Mouse (Mus musculus) myocyte (in vitro differentiated cells): ENCODE data around the gene Dazap1.

ENCODE experiments used
- CEBPB ChIP-seq: IDR thresholded peaks from 2 replicates; pipeline ENCODE4 v1.6.1; 2011; ENCODE audit warnings: mild to moderate bottlenecking, moderate library complexity; ENCODE audit not compliant: poor library complexity, insufficient read depth, severe bottlenecking
- E2F4 ChIP-seq: IDR thresholded peaks from one replicate; pipeline ENCODE4 v1.6.1; 2011; ENCODE audit warnings: mild to moderate bottlenecking, control low read depth, moderate library complexity; ENCODE audit not compliant: insufficient read depth
- MAX ChIP-seq: IDR thresholded peaks from one replicate; pipeline ENCODE4 v1.6.1; 2011; ENCODE audit warnings: low read depth, mild to moderate bottlenecking, control low read depth
- MYOD1 ChIP-seq, 3 experiments: IDR thresholded peaks; one replicate each; pipeline ENCODE4 v1.6.1; 2011; ENCODE audit warnings: control low read depth in 2 of 3, low read depth in 2 of 3, mild to moderate bottlenecking in 2 of 3, moderate library complexity in 1 of 3; ENCODE audit not compliant: insufficient read length in 2 of 3, control insufficient read depth in 1 of 3
- MYOG ChIP-seq, 3 experiments: IDR thresholded peaks; one replicate each; pipeline ENCODE4 v1.6.1; 2011; ENCODE audit warnings: control low read depth in 2 of 3, low read depth in 2 of 3, mild to moderate bottlenecking in 2 of 3; ENCODE audit not compliant: insufficient read length in 2 of 3, control insufficient read depth in 1 of 3, insufficient read depth in 1 of 3
- POLR2A ChIP-seq: IDR thresholded peaks from one replicate; pipeline ENCODE4 v1.6.1; 2011; ENCODE audit warnings: low read depth, mild to moderate bottlenecking, control low read depth, moderate library complexity; ENCODE audit not compliant: insufficient read length
- REST ChIP-seq: IDR thresholded peaks from one replicate; pipeline ENCODE4 v1.6.1; 2011; ENCODE audit warnings: mild to moderate bottlenecking, control low read depth, moderate library complexity; ENCODE audit not compliant: insufficient read depth, insufficient read length
- SRF ChIP-seq: IDR thresholded peaks from one replicate; pipeline ENCODE4 v1.6.1; 2011; ENCODE audit warnings: low read depth; ENCODE audit not compliant: control insufficient read depth, insufficient read length
- TCF12 ChIP-seq: IDR thresholded peaks from one replicate; pipeline ENCODE4 v1.6.1; 2011; ENCODE audit warnings: mild to moderate bottlenecking, control low read depth; ENCODE audit not compliant: poor library complexity, insufficient read depth, severe bottlenecking
- TCF3 ChIP-seq: IDR thresholded peaks from one replicate; pipeline ENCODE4 v1.6.1; 2011; ENCODE audit warnings: low read depth, control low read depth; ENCODE audit not compliant: insufficient read length

GRCm38 (mm10) chr10:80325045-80325444 is 63.8 kb downstream of the Dazap1 start:
- TF ChIP-seq CEBPB = no peak
- no peak for TF ChIP-seq POLR2A
- no peak for TF ChIP-seq TCF12
- TF ChIP-seq MAX = no peak
- TF ChIP-seq MYOG (IDR thresholded peaks at IDR 0.05; ENCODE audit: control insufficient read depth in 1 of 3, insufficient read depth in 1 of 3, insufficient read length in 2 of 3, low read depth in 2 of 3) = no peak
- no peak for TF ChIP-seq SRF
- TF ChIP-seq E2F4 = no peak
- no peak for TF ChIP-seq TCF3
- no peak for TF ChIP-seq MYOD1 (IDR thresholded peaks at IDR 0.05; ENCODE audit: control insufficient read depth in 1 of 3, insufficient read length in 2 of 3, low read depth in 2 of 3)
- no peak for TF ChIP-seq REST
